Mouse (Mus musculus) limb, embryonic 14.5 days (tissue): Measurements from ENCODE around the gene Btbd3. TPM values are rescaled to one million over a fixed set of nuclear protein-coding genes. Genes with fewer than 3 reads are reported as not detected.
A peak's percentile ranks its signal among the peaks of the same experiment; 100 is the strongest.

Source experiments
- ATAC-seq: fragments of 200-750 bp; cut with Nextera tagmentation; 2 replicates; pipeline ENCODE4 v1.8.0; 2017; ENCODE audit warnings: low read depth, moderate number of reproducible peaks, moderate TSS enrichment; ENCODE audit not compliant: low FRiP score
- DNase-seq: peaks from one replicate; pipeline ENCODE4 v3.0.0-alpha.2; 2015; ENCODE audit warnings: low spot score
- H3K27ac ChIP-seq: fragments of 300-500 bp; sonication (generic); replicated peaks from 2 replicates; pipeline ENCODE4 v1.5.1; 2014; ENCODE audit warnings: low read depth, mild to moderate bottlenecking, low read length, moderate library complexity, mixed read lengths
- H3K27me3 ChIP-seq: fragments of 300-500 bp; sonication (generic); 2 replicates; pipeline ENCODE4 v1.6.1; 2014; ENCODE audit warnings: low read length, mixed read lengths; ENCODE audit not compliant: control insufficient read depth, insufficient read depth
- H3K36me3 ChIP-seq: fragments of 300-500 bp; sonication (generic); 2 replicates; pipeline ENCODE4 v1.6.1; 2014; ENCODE audit warnings: mild to moderate bottlenecking, low read length, moderate library complexity, mixed read lengths; ENCODE audit not compliant: control insufficient read depth, insufficient read depth
- H3K4me1 ChIP-seq: fragments of 300-500 bp; sonication (generic); 2 replicates; pipeline ENCODE4 v1.6.1; 2014; ENCODE audit warnings: antibody characterized with exemption, low read length, mixed read lengths; ENCODE audit not compliant: control insufficient read depth, insufficient read depth
- H3K4me2 ChIP-seq: fragments of 300-500 bp; sonication (generic); replicated peaks from 2 replicates; pipeline ENCODE4 v1.6.1; 2014; ENCODE audit warnings: low read depth, mild to moderate bottlenecking, low read length, moderate library complexity; ENCODE audit not compliant: severe bottlenecking
- H3K4me3 ChIP-seq: fragments of 300-500 bp; sonication (generic); replicated peaks from 2 replicates; pipeline ENCODE4 v1.5.1; 2014; ENCODE audit warnings: low read length
- H3K9ac ChIP-seq: fragments of 300-500 bp; sonication (generic); 2 replicates; pipeline ENCODE4 v1.6.1; 2014; ENCODE audit warnings: mild to moderate bottlenecking, low read depth, low read length, moderate library complexity; ENCODE audit not compliant: severe bottlenecking
- H3K9me3 ChIP-seq: fragments of 300-500 bp; sonication (generic); 2 replicates; pipeline ENCODE4 v1.6.1; 2016; ENCODE audit warnings: low read length; ENCODE audit not compliant: control insufficient read depth
- POLR2A ChIP-seq: fragments of 200-500 bp; IDR thresholded peaks from 2 replicates; pipeline ENCODE4 v1.8.0; 2012; ENCODE audit warnings: inconsistent platforms, mild to moderate bottlenecking, moderate library complexity, borderline replicate concordance; ENCODE audit not compliant: insufficient read depth, insufficient read length; ENCODE audit errors: extremely low read depth
- WGBS: fragments of 180-500 bp; shearing (Covaris S2); extraction: QIAGEN DNeasy Blood & Tissue Kit; methylation state at CpG from one replicate; pipeline ENCODE4 v1.1.7; 2014; 5-methylcytosine and 5-hydroxymethylcytosine counted together
- polyA plus RNA-seq, 2 experiments: library from polyadenylated mRNA; depleted of rRNA in 1 of 2; stranded (reverse) in 1 of 2; unstranded in 1 of 2; fragments of >200 nt; fragmentation: Nextera tagmentation in 1 of 2; extraction: Ambion mirVana in 1 of 2; gene quantifications; 2 replicates each; pipeline versions ENCODE4 v1.2.1 to v1.2.3; 2012 to 2014

Btbd3 gene
- polyA plus RNA-seq, 2 experiments, result 33.8 to 39.0 TPM

DNA sequence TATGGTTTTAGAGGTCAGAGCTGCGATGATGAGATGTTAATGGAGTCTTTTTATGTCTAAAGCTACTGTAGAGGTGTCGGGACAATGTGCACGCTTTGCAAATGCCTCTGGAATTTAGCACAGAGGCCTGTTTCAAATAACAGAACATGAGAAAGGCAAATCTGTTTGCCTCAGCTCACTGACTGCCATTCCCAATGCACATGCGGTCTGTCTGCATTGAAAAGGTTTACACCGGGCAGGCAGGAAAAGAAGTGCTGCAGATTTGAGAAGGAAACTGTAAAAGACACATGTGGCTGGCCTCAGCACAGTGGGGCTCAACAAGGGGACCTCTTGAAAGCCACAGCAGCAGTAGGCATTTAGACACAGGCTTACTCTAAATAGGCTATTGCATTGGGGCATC lies 156.2 kb downstream of the Btbd3 start:
- Histone ChIP-seq H3K27me3 (no peaks in the 10 kb centered on the region), H3K9ac (no peak overlapping the region), H3K9me3 (no peaks in the 10 kb centered on the region), H3K4me1 (peaks cover 7% of the 10 kb centered on the region), H3K36me3 (no peaks in the 10 kb centered on the region), H3K4me3 (no peak overlapping the region), H3K4me2 (no peak overlapping the region), H3K27ac (peak overlapping the region; percentile 53)
- ATAC-seq (peak; percentile 60; the same call in 1 of the 2 replicates), DNase-seq (peak; percentile 33)
- TF ChIP-seq POLR2A, result no peak
- 7% methylated on average over 5 of the region's 5 CpGs for WGBS

DNA sequence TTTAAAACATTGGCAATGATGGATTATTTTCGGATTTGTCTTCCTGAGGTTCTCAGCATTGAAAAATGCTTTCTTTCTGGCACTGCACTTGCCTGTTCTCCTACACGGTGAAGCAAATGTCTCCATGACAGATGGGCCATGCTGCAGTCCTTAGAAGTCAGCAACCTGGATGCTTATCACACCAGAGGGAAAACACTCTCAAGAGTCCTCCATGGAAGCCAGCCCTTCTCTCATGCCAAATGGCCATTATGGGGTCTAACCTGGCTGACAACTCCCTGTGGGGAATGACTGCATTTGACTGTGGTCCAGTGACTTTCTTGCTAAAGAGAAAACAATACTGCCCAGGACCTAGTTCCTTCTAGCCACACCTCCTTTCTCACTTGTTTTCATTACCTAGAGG lies 166.0 kb downstream of the Btbd3 start:
- Histone ChIP-seq H3K9me3 (no peaks in the 10 kb centered on the region), H3K27me3 (no peaks in the 10 kb centered on the region), H3K27ac (no peak overlapping the region), H3K4me3 (no peak overlapping the region), H3K9ac (no peak overlapping the region), H3K4me2 (no peak overlapping the region), H3K36me3 (no peaks in the 10 kb centered on the region), H3K4me1 (peaks cover 3% of the 10 kb centered on the region; the same call in 1 of the 2 replicates)
- WGBS, result 61% methylated on average over 2 of the region's 2 CpGs
- DNase-seq (no peak), ATAC-seq (no peak)
- no peak for TF ChIP-seq POLR2A

DNA sequence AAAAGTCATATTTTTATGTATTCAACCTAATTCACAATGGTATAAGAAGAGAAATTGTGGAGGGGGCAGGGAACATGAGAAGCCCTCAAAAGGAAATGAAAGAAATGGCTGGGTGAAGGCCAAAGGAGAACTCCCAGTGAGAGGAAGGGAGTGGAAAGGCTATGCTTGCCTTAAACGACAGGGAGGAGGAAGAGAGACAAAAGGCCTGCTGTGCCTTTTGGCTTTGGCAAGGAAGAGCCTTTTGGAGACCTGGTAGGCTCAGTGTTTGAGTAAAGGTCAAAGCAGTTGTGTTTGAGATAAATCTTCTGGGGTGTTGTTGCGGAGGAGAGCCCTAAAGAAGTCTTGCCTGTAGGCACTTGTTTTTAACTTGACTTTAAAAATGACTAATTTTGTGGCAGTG lies 175.6 kb downstream of the Btbd3 start:
- H3K36me3 ChIP-seq, result no peaks in the 10 kb centered on the region
- 41% methylated on average over 2 of the region's 2 CpGs for WGBS
- no peaks in the 10 kb centered on the region for H3K27me3 ChIP-seq
- no peaks in the 10 kb centered on the region for H3K9me3 ChIP-seq
- H3K4me2 ChIP-seq, result no peak overlapping the region
- H3K9ac ChIP-seq, result no peak overlapping the region
- no peak for DNase-seq
- no peak for ATAC-seq
- H3K27ac ChIP-seq, result no peak overlapping the region
- H3K4me3 ChIP-seq, result no peak overlapping the region
- TF ChIP-seq POLR2A, result no peak
- H3K4me1 ChIP-seq, result no peaks in the 10 kb centered on the region

DNA sequence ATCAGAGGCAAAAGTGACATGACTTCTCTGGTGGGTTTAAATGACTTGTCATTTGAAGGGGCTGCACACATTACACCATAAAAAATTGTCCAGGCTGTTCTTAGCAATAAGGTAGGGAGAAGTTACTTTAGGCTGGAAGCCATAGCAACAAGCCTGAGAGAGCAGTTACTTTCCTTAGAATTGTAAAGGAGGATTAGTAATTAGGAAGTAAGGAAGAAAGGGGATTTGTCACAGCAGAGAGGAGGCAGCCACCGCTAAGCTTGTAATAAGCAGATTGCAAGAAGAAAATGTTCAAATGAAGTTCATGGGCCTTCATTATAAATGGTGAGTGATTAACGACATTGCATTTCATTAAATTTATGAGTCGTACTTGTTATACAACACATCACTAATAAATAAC lies 190.1 kb downstream of the Btbd3 start:
- 39% methylated on average over 3 of the region's 3 CpGs for WGBS

DNA sequence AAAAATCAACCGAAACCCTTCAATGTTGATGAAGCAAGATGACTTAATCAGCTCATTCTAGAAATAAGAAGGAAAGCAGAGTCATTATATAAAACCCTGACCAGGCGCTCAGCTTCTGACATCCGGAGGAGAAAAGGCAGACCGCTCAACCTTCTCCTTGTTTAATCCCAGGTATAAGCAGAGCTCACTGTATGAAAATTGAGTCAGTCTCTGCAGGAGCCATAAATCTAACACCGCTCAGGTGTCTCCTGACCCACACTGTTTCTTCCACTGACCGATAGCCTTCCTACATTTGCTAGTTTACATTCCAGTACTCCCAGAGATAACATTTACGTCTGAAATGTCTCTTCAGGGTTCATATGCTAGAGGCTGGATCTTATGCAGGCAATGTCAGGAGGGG lies 190.6 kb downstream of the Btbd3 start:
- no peaks in the 10 kb centered on the region for H3K36me3 ChIP-seq
- no peak overlapping the region for H3K4me2 ChIP-seq
- DNase-seq (no peak), ATAC-seq (no peak)
- H3K27ac ChIP-seq, result no peak overlapping the region
- no peaks in the 10 kb centered on the region for H3K27me3 ChIP-seq
- no peak overlapping the region for H3K4me3 ChIP-seq
- H3K9me3 ChIP-seq, result no peaks in the 10 kb centered on the region
- 0 out of 2 replicates have a peak, but pooled peaks cover 2% of the 10 kb centered on the region for H3K4me1 ChIP-seq
- TF ChIP-seq POLR2A, result no peak
- H3K9ac ChIP-seq, result no peak overlapping the region
- WGBS, result 60% methylated on average over 7 of the region's 7 CpGs

More for the DNA sequence above, 190.1 kb downstream of the Btbd3 start:
- Histone ChIP-seq H3K27ac (no peak overlapping the region), H3K4me2 (no peak overlapping the region), H3K9me3 (no peaks in the 10 kb centered on the region), H3K4me1 (0 out of 2 replicates have a peak, but pooled peaks cover 2% of the 10 kb centered on the region), H3K9ac (no peak overlapping the region), H3K36me3 (no peaks in the 10 kb centered on the region), H3K27me3 (no peaks in the 10 kb centered on the region), H3K4me3 (no peak overlapping the region)
- DNase-seq (no peak), ATAC-seq (no peak)
- no peak for TF ChIP-seq POLR2A

DNA sequence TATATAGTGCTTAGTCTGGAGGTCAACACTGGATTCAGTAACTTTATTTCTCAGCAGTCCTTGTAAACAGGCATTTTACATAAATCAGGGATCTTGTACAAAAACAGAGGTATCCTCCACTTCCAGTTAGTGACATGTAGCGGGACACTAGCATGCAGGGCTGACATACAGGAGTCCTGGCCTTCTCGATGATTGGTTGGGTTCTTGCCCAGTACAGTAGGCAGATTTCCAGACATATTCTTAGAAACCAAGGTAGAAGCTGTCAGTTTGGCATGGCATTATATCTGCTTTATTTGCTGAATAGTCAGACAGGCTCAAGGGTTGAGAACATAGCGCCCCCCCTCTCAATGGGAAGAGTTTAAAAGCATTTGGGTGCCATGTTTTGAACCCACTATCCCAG lies 191.3 kb downstream of the Btbd3 start:
- DNase-seq, result no peak
- H3K4me3 ChIP-seq, result no peak overlapping the region
- no peak overlapping the region for H3K27ac ChIP-seq
- no peak overlapping the region for H3K4me2 ChIP-seq
- 0 out of 2 replicates have a peak, but pooled peaks cover 2% of the 10 kb centered on the region for H3K4me1 ChIP-seq
- no peaks in the 10 kb centered on the region for H3K36me3 ChIP-seq
- no peak overlapping the region for H3K9ac ChIP-seq
- H3K27me3 ChIP-seq, result no peaks in the 10 kb centered on the region
- no peak for ATAC-seq
- no peak for TF ChIP-seq POLR2A
- no peaks in the 10 kb centered on the region for H3K9me3 ChIP-seq
- 97% methylated on average over 3 of the region's 3 CpGs for WGBS
